Mouse (Mus musculus): ENCODE results near the gene 1700023F06Rik.

1700023F06Rik gene

DNA sequence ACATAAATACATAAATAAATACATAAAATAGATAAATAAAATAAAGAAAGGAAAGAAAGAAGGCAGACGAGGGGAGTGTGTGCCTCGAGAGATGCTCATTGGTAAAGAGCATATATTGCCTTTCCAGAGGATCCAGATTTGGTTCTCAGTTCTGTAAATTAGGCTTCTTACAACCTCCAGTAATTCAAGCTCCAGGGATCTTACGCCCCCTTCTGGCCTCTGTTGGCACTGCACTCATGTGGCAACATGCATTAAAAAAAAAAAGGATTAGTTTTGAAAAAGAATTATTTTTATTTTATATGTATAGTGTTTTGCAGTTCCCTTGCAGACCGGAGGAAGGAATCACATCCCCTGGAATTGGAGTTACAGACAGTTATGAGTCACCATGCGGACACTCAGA, 46.2 kb downstream of the 1700023F06Rik start:
- peak; percentile 57 for DNase-seq (ENCODE audit: low read depth)

DNA sequence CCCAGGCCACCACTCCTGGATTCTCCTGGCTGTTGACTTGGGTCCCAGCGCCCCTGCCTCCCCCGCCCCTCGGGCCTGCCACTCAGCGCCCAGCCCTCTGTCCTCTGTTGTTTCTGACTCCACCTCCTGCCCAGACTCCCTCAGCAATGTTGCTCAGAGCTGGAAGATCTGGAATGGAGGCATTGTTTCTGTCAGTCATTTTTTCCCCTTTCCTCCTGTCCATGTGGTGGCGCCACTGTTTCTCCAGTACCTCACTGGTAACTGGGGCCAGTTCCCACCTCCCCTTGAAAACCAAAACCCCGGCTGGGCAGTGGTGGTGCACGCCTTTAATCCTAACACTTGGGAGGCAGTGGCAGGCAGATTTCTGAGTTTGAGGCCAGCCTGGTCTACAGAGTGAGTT, 46.9 kb downstream of the 1700023F06Rik start:
- DNase-seq (ENCODE audit: low read depth) = peak; percentile 27

DNA sequence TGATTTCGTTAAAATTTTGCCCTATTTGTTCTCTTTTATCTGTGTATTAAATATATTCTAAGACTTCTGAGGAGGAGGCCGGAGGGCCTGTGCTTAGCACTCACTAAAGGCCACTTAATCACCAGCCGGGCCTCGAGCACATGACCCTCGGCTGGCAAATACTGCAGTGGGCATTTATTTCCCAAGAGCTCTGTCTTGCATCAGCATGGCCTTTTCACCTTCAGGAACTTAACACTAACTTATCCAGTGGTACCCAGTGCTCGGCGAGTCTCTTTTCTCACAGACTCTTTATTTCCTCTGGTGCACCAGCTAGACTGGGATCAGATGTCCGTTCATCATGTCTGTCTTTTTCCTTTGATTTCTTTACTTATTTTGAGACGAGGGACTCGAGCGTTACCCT, 47.6 kb downstream of the 1700023F06Rik start:
- no peak for DNase-seq (ENCODE audit: low read depth)

DNA sequence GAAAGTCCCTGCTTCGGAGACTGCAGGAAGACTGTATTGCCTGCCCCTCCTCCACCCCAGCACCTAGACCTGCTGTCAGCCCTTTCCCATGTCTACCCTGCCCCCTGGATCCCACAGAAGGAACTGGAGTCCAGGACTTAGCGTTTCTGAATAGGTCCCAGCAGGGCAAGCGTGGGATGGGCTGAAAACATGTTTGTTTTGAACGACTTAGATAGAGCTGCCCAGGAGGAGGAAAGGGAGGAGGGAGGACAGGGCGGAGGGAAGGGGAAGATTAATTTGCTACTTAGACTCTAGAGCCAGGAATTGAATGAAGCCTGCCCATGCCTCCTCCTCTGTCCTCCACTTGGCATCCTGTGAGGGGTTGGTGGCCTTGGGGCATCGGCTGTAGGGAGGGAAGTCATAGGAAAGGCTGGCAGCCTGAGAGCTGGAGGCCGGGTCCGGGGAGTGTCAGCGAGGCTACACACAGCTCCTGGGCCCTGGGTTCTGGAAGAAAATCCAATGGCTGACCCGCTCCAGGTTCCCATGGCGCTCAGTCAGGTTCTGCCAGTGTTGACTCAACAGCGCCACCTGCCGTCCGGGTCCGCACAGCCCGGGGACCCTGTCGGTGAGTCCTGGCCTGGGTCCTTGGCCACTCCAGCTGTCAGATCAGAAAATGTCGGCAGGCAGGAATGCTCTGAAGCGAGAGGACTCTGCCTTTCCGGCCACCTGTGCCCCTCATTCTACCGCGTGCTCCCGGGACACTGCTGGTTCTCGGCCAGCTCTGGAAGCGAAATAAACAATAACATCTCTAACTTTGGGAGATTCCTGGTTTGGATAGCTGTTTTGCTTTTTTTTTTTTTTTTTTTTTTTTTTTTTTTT, 49.5 kb downstream of the 1700023F06Rik start:
- peak; percentile 98 for DNase-seq (ENCODE audit: low read depth)

DNA sequence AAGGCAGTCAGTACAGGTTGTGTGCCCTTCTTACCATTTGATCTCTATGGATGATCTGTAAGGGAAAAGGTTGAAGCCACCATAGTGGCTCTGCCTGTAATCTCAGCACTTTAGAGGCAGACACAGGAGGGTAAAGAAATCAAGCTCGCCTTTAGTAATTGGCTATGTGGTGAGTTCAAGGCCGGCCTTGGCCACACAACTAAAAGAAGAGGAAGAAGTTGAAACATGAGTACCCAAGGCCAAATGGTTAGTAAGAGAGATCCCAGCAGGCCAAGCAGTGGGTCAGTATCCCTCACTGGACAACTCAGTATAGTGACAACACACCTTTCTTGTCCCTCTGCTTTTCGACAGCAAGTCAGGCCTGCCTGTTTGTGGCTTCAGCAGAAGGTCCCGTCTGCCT, 58.6 kb downstream of the 1700023F06Rik start:
- DNase-seq (ENCODE audit: low read depth) = no peak
